ENCODE assay signal across 8 mouse cellular contexts in genomic region chr4:31936911-31937375, GRCm38 (mm10). TPM values are rescaled to one million over a fixed set of nuclear protein-coding genes. Genes with fewer than 3 reads are reported as not detected.
DNase-seq lines count a peak whose midpoint lies in the region; ATAC-seq and TF ChIP-seq lines count a peak whose summit lies in the region.

No protein-coding gene starts in this region.

- no peak overlapping the region for H3K27ac ChIP-seq in lung, postnatal 0 days (ENCODE audit: low read length)
- H3K27ac ChIP-seq in forebrain, embryonic 16.5 days (ENCODE audit: low read length), result no peak overlapping the region
- H3K27ac ChIP-seq in liver, embryonic 15.5 days (replicated peaks), result no peak overlapping the region
- H3K27ac ChIP-seq in stomach, postnatal 0 days (replicated peaks), result no peak overlapping the region

- no peak for TF ChIP-seq EP300 in lung, postnatal 0 days (IDR thresholded peaks at IDR 0.05)
- no peak for TF ChIP-seq EP300 in stomach, postnatal 0 days (optimal IDR thresholded peaks at IDR 0.05)

- no peaks in the 10 kb centered on the region for H3K36me3 ChIP-seq in lung, postnatal 0 days (ENCODE audit: insufficient read depth, low read length)
- H3K36me3 ChIP-seq in forebrain, embryonic 16.5 days (ENCODE audit: control insufficient read depth, insufficient read depth), result no peaks in the 10 kb centered on the region
- no peaks in the 10 kb centered on the region for H3K36me3 ChIP-seq in liver, embryonic 15.5 days (replicated peaks)
- no peaks in the 10 kb centered on the region for H3K36me3 ChIP-seq in stomach, postnatal 0 days (ENCODE audit: control insufficient read depth, insufficient read depth, low read length)

- WGBS in lung, postnatal 0 days, result 19% methylated on average over 15 of the region's 15 CpGs
- under 1% methylated on average over 15 of the region's 15 CpGs for WGBS in forebrain, embryonic 16.5 days
- WGBS in liver, embryonic 15.5 days (ENCODE audit: insufficient replicate concordance), result 12% methylated on average over 15 of the region's 15 CpGs
- WGBS in stomach, postnatal 0 days, result 26% methylated on average over 15 of the region's 15 CpGs

- no peak for DNase-seq in lung, postnatal 0 days (ENCODE audit: low spot score)
- DNase-seq in lung, postnatal 25 days (ENCODE audit: low spot score), result no peak
- no peak for DNase-seq in stomach, postnatal 0 days (ENCODE audit: low spot score)
- no peak for DNase-seq in adrenal gland, postnatal 4 days (ENCODE audit: low spot score in 2 of 2)
- DNase-seq in thymus, postnatal 36 days, result no peak
- DNase-seq in adipocyte (ENCODE audit: low spot score), result no peak

- no peak for TF ChIP-seq CTCF in lung, postnatal 0 days (IDR thresholded peaks at IDR 0.05)
- TF ChIP-seq CTCF in stomach, postnatal 0 days (IDR thresholded peaks at IDR 0.05; ENCODE audit: low read depth), result no peak

- no peaks in the 10 kb centered on the region for H3K4me1 ChIP-seq in lung, postnatal 0 days (ENCODE audit: insufficient read depth, low read depth, low read length)
- peaks cover 15% of the 10 kb centered on the region for H3K4me1 ChIP-seq in forebrain, embryonic 16.5 days (replicated peaks; ENCODE audit: control insufficient read depth, insufficient read depth, low read length)
- peaks cover 3% of the 10 kb centered on the region; the same call in 1 of the 2 replicates for H3K4me1 ChIP-seq in liver, embryonic 15.5 days (replicated peaks)
- no peaks in the 10 kb centered on the region for H3K4me1 ChIP-seq in stomach, postnatal 0 days (replicated peaks; ENCODE audit: control insufficient read depth, insufficient read depth)

- H3K4me3 ChIP-seq in lung, postnatal 0 days (ENCODE audit: low read depth, low read length), result peak overlapping the region; percentile 37; the same call in 1 of the 2 replicates
- H3K4me3 ChIP-seq in forebrain, embryonic 16.5 days (replicated peaks; ENCODE audit: low read length), result peak overlapping the region; percentile 48
- peak overlapping the region; percentile 39; the same call in 1 of the 2 replicates for H3K4me3 ChIP-seq in liver, embryonic 15.5 days (replicated peaks)
- peak overlapping the region; percentile 46 for H3K4me3 ChIP-seq in stomach, postnatal 0 days (ENCODE audit: low read depth, low read length)

- no peak overlapping the region for H3K9ac ChIP-seq in lung, postnatal 0 days (replicated peaks; ENCODE audit: low read depth)
- H3K9ac ChIP-seq in forebrain, embryonic 16.5 days (replicated peaks; ENCODE audit: low read depth, low read length), result peak overlapping the region; percentile 73
- H3K9ac ChIP-seq in liver, embryonic 15.5 days, result no peak overlapping the region
- no peak overlapping the region for H3K9ac ChIP-seq in stomach, postnatal 0 days (ENCODE audit: low read length)

- peak overlapping the region; percentile 71 for H3K4me2 ChIP-seq in lung, postnatal 0 days (replicated peaks; ENCODE audit: low read depth, low read length)
- H3K4me2 ChIP-seq in forebrain, embryonic 16.5 days (ENCODE audit: low read length), result peak overlapping the region; percentile 84
- H3K4me2 ChIP-seq in liver, embryonic 15.5 days, result peak overlapping the region; percentile 66
- peak overlapping the region; percentile 77 for H3K4me2 ChIP-seq in stomach, postnatal 0 days (replicated peaks; ENCODE audit: low read depth)

- no peaks in the 10 kb centered on the region for H3K27me3 ChIP-seq in lung, postnatal 0 days (replicated peaks; ENCODE audit: insufficient read depth, low read length)
- 0 out of 2 replicates have a peak, but pooled peaks cover 2% of the 10 kb centered on the region for H3K27me3 ChIP-seq in forebrain, embryonic 16.5 days (replicated peaks; ENCODE audit: control insufficient read depth, insufficient read depth, low read length)
- H3K27me3 ChIP-seq in liver, embryonic 15.5 days, result peaks cover 29% of the 10 kb centered on the region
- H3K27me3 ChIP-seq in stomach, postnatal 0 days (ENCODE audit: control insufficient read depth, insufficient read depth, low read length), result no peaks in the 10 kb centered on the region

- ATAC-seq in lung, postnatal 0 days, result no peak
- ATAC-seq in forebrain, embryonic 16.5 days, result no peak; the same call in 1 of the 2 replicates
- ATAC-seq in liver, embryonic 15.5 days (ENCODE audit: insufficient read depth), result no peak
- no peak for ATAC-seq in stomach, postnatal 0 days (ENCODE audit: low FRiP score, low TSS enrichment)

- H3K9me3 ChIP-seq in lung, postnatal 0 days (ENCODE audit: low read length), result no peaks in the 10 kb centered on the region
- no peaks in the 10 kb centered on the region for H3K9me3 ChIP-seq in forebrain, embryonic 16.5 days (ENCODE audit: control insufficient read depth, low read length)
- H3K9me3 ChIP-seq in liver, embryonic 15.5 days (replicated peaks), result no peaks in the 10 kb centered on the region
- H3K9me3 ChIP-seq in stomach, postnatal 0 days (ENCODE audit: control insufficient read depth, low read length), result no peaks in the 10 kb centered on the region

RNA-seq across cellular contexts. Expression of gene Map3k7, which starts 27.0 kb away (rescaled TPM):
- polyA plus RNA-seq in lung, postnatal 0 days (2015; fragmentation: Nextera tagmentation; extraction: Ambion mirVana), result 14.5 and 16.4 TPM in 2 replicates
- 34.6 and 36.1 TPM in 2 replicates for polyA plus RNA-seq in forebrain, embryonic 16.5 days (2015; fragmentation: Nextera tagmentation; extraction: Ambion mirVana)
- 10.8 and 15.2 TPM in 2 replicates for polyA plus RNA-seq in liver, embryonic 15.5 days (2015; fragmentation: Nextera tagmentation; extraction: Ambion mirVana)
- polyA plus RNA-seq in stomach, postnatal 0 days (2015; fragmentation: Nextera tagmentation; extraction: Ambion mirVana), result 12.9 and 14.2 TPM in 2 replicates
- 10 to 100 TPM; 47.8 to 55.2 TPM for total RNA-seq in adrenal gland, postnatal 4 days (2021)
